Mouse (Mus musculus) lung, postnatal 4 days (tissue): ENCODE measurements around the gene Zmiz1.

Source experiments
- DNase-seq, 2 experiments: peaks; one replicate each; pipeline ENCODE4 v3.0.0; 2021

Gene Zmiz1

DNA sequence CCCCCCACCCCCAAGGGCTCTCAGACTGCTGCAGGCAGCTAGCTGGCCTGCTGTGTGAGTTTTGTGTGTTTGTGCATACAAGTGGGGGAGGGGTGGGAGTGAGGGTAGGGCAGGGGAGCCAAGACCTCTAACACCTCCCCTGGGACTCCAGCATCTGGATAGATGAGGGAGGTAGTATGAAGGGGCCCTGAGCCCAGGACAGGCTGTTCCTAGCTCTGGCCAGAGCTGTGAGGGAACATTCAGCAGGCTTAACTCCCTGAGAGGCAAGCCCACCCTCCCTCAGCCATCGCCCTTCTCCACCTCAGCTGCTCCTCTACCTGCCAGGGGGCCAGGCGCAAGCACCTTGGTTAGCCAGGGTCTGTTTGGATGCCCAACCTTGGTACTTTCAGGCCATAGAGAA, 249.9 kb downstream of the Zmiz1 start:
- peak in 1 of 2 experiments; percentile 18 for DNase-seq

DNA sequence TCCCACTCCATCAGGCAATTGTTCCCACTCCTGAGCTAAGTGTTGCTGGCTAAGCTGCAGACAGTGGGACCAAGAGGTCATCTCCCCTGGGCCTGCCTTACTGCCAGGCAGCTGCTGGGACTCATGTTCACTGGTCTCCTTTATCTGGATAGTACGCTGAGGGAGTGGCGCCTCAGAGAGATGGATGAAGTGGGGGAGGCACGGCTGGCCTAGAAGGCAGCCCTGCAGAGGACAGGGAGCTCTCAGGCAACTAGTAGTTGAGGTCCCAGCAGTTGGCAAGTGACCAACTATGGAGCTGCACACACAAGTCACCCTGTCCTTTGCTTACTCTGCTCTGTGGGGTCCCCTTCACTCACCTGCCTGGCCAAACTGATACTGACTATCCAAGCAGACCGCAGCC, 251.1 kb downstream of the Zmiz1 start:
- peak; percentile 39 to 73 for DNase-seq

DNA sequence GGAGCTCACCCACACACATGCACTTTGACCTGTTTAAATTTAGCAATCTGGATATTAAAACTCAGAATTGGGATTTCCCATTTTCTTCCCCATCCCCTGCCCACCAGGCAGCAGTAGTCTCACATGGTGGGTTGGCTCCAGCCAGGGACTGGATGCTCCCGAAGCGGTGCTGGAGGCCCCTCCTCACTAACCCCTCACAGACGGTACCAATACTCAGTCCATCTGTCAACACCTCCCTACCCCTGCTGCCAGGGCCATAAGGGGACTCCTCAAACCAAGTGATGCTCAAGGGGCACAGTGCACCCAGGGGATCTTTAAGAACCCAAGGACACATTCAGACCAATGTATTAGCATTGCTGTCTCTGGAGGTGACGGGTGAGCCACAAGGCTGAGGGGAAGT, 251.7 kb downstream of the Zmiz1 start:
- peak in 1 of 2 experiments; percentile 22 for DNase-seq

DNA sequence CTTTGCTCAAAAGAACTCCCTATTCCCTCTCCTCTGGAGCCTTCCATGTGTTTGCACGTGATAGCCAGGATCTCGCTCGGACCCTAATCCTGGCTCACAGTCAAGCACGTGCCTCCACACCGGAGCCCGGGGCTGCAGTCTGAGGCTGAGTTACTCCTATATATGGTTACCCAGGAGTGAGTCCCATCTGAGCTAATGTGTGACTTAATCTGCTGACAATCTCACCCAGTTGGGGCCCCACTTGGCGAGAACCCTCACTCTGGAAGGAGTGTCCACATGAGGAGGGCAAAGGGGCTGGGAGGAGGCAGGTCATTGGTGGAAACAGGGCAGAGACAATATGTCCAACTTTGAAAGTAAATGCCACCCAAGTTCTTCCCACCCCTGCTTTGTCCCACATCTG, 252.2 kb downstream of the Zmiz1 start:
- DNase-seq = peak in 1 of 2 experiments; percentile 38

DNA sequence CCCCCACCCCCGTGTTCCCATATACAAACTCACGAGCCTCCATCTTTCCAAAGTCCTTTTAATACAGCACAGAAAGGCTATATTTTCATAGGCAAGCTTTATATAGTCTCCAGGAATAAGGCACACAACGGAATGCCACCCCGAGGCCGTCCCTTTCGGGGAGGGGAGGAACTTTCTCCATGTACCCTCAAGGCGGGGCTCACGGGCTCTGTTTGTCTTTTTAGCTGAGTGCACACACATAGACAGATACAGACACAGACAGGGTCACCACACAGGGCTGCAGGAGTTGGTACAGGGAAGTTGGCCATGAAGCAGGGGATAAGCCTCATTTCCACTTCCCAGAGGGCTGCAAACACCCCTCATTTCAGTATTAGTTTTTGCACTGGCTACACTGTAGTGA, 252.6 kb downstream of the Zmiz1 start:
- DNase-seq = peak in 1 of 2 experiments; percentile 21

- peak; percentile 26 to 33 for DNase-seq
Measured at GRCm38 (mm10) chr14:25713443-25713842, 254.5 kb downstream of the Zmiz1 start.
